Mouse (Mus musculus): ENCODE results near the gene Gm266. TPM values are rescaled to one million over a fixed set of nuclear protein-coding genes. Genes with fewer than 3 reads are reported as not detected.
A peak's percentile ranks its signal among the peaks of the same experiment; 100 is the strongest.

Gm266 gene
- polyA plus RNA-seq, 1 experiment from 2014 or later, result 5.6 TPM

GRCm38 (mm10) chr12:111441523-111441922 is 44.1 kb downstream of the Gm266 start:
- Histone ChIP-seq H3K4me2 (peak overlapping the region; percentile 69; the same call in 1 of the 2 replicates), H3K27ac (ENCODE audit: low read depth, low read length) (peak overlapping the region; percentile 60; the same call in 1 of the 2 replicates), H3K4me1 (replicated peaks; ENCODE audit: control insufficient read depth, insufficient read depth, low read length) (peaks cover 70% of the 10 kb centered on the region), H3K9ac (ENCODE audit: low read depth, low read length) (no peak overlapping the region), H3K4me3 (ENCODE audit: low read depth, low read length) (no peak overlapping the region; the same call in 1 of the 2 replicates), H3K27me3 (replicated peaks; ENCODE audit: control insufficient read depth, insufficient read depth, low read length) (peaks cover 38% of the 10 kb centered on the region), H3K36me3 (ENCODE audit: control insufficient read depth, insufficient read depth, low read length) (peaks cover 13% of the 10 kb centered on the region), H3K9me3 (ENCODE audit: control insufficient read depth, low read length) (no peaks in the 10 kb centered on the region)
- no peak for DNase-seq (ENCODE audit: low spot score)
- WGBS, result 63% methylated on average over 3 of the region's 3 CpGs
- no peak for ATAC-seq (replicated peaks; ENCODE audit: low FRiP score)

- Histone ChIP-seq H3K27ac (ENCODE audit: low read depth, low read length) (peak overlapping the region; percentile 60), H3K9ac (ENCODE audit: low read depth, low read length) (no peak overlapping the region), H3K9me3 (ENCODE audit: control insufficient read depth, low read length) (no peaks in the 10 kb centered on the region), H3K36me3 (ENCODE audit: control insufficient read depth, insufficient read depth, low read length) (peaks cover 6% of the 10 kb centered on the region), H3K4me3 (ENCODE audit: low read depth, low read length) (no peak overlapping the region), H3K4me2 (no peak overlapping the region; the same call in 1 of the 2 replicates), H3K27me3 (replicated peaks; ENCODE audit: control insufficient read depth, insufficient read depth, low read length) (peaks cover 32% of the 10 kb centered on the region), H3K4me1 (replicated peaks; ENCODE audit: control insufficient read depth, insufficient read depth, low read length) (peaks cover 70% of the 10 kb centered on the region)
- ATAC-seq (replicated peaks; ENCODE audit: low FRiP score) (no peak), DNase-seq (ENCODE audit: low spot score) (no peak)
- WGBS, result 75% methylated on average over 9 of the region's 9 CpGs
Measured at GRCm38 (mm10) chr12:111440701-111441373, 44.8 kb downstream of the Gm266 start.

GRCm38 (mm10) chr12:111438850-111439249 is 46.8 kb downstream of the Gm266 start:
- Histone ChIP-seq H3K4me3 (ENCODE audit: low read depth, low read length) (no peak overlapping the region), H3K27ac (ENCODE audit: low read depth, low read length) (no peak overlapping the region), H3K36me3 (ENCODE audit: control insufficient read depth, insufficient read depth, low read length) (no peaks in the 10 kb centered on the region), H3K27me3 (replicated peaks; ENCODE audit: control insufficient read depth, insufficient read depth, low read length) (peaks cover 12% of the 10 kb centered on the region), H3K4me2 (no peak overlapping the region), H3K4me1 (replicated peaks; ENCODE audit: control insufficient read depth, insufficient read depth, low read length) (peaks cover 69% of the 10 kb centered on the region), H3K9me3 (ENCODE audit: control insufficient read depth, low read length) (no peaks in the 10 kb centered on the region), H3K9ac (ENCODE audit: low read depth, low read length) (no peak overlapping the region)
- no peak for DNase-seq (ENCODE audit: low spot score)
- no peak for ATAC-seq (replicated peaks; ENCODE audit: low FRiP score)
- 82% methylated on average over 6 of the region's 6 CpGs for WGBS

GRCm38 (mm10) chr12:111437222-111437900 is 48.3 kb downstream of the Gm266 start:
- no peak overlapping the region for H3K9ac ChIP-seq (ENCODE audit: low read depth, low read length)
- 36% methylated on average over 5 of the region's 5 CpGs for WGBS
- peaks cover 5% of the 10 kb centered on the region; the same call in 1 of the 2 replicates for H3K27me3 ChIP-seq (replicated peaks; ENCODE audit: control insufficient read depth, insufficient read depth, low read length)
- no peak overlapping the region; the same call in 1 of the 2 replicates for H3K27ac ChIP-seq (ENCODE audit: low read depth, low read length)
- no peaks in the 10 kb centered on the region for H3K9me3 ChIP-seq (ENCODE audit: control insufficient read depth, low read length)
- peaks cover 78% of the 10 kb centered on the region for H3K4me1 ChIP-seq (replicated peaks; ENCODE audit: control insufficient read depth, insufficient read depth, low read length)
- no peak overlapping the region for H3K4me2 ChIP-seq
- no peaks in the 10 kb centered on the region for H3K36me3 ChIP-seq (ENCODE audit: control insufficient read depth, insufficient read depth, low read length)
- H3K4me3 ChIP-seq (ENCODE audit: low read depth, low read length), result no peak overlapping the region
- DNase-seq (ENCODE audit: low spot score) (no peak), ATAC-seq (replicated peaks; ENCODE audit: low FRiP score) (no peak)

GRCm38 (mm10) chr12:111436640-111437039 is 49.0 kb downstream of the Gm266 start:
- Histone ChIP-seq H3K27me3 (replicated peaks; ENCODE audit: control insufficient read depth, insufficient read depth, low read length) (no peaks in the 10 kb centered on the region), H3K36me3 (ENCODE audit: control insufficient read depth, insufficient read depth, low read length) (no peaks in the 10 kb centered on the region), H3K27ac (ENCODE audit: low read depth, low read length) (peak overlapping the region; percentile 67), H3K4me3 (ENCODE audit: low read depth, low read length) (no peak overlapping the region), H3K9me3 (ENCODE audit: control insufficient read depth, low read length) (no peaks in the 10 kb centered on the region), H3K9ac (ENCODE audit: low read depth, low read length) (peak overlapping the region; percentile 3; the same call in 1 of the 2 replicates), H3K4me1 (replicated peaks; ENCODE audit: control insufficient read depth, insufficient read depth, low read length) (peaks cover 78% of the 10 kb centered on the region), H3K4me2 (no peak overlapping the region)
- 68% methylated on average over 8 of the region's 8 CpGs for WGBS
- DNase-seq (ENCODE audit: low spot score) (no peak), ATAC-seq (replicated peaks; ENCODE audit: low FRiP score) (no peak)

- Histone ChIP-seq H3K4me1 (replicated peaks; ENCODE audit: control insufficient read depth, insufficient read depth, low read length) (peaks cover 79% of the 10 kb centered on the region), H3K27ac (ENCODE audit: low read depth, low read length) (peak overlapping the region; percentile 67), H3K4me3 (ENCODE audit: low read depth, low read length) (no peak overlapping the region), H3K9me3 (ENCODE audit: control insufficient read depth, low read length) (no peaks in the 10 kb centered on the region), H3K9ac (ENCODE audit: low read depth, low read length) (no peak overlapping the region), H3K36me3 (ENCODE audit: control insufficient read depth, insufficient read depth, low read length) (no peaks in the 10 kb centered on the region), H3K4me2 (no peak overlapping the region), H3K27me3 (replicated peaks; ENCODE audit: control insufficient read depth, insufficient read depth, low read length) (no peaks in the 10 kb centered on the region)
- DNase-seq (ENCODE audit: low spot score) (no peak), ATAC-seq (replicated peaks; ENCODE audit: low FRiP score) (no peak)
- WGBS, result 83% methylated on average over 3 of the region's 3 CpGs
Measured at GRCm38 (mm10) chr12:111436170-111436569, 49.5 kb downstream of the Gm266 start.

- no peaks in the 10 kb centered on the region for H3K36me3 ChIP-seq (ENCODE audit: control insufficient read depth, insufficient read depth, low read length)
- peak overlapping the region; percentile 44 for H3K9ac ChIP-seq (ENCODE audit: low read depth, low read length)
- ATAC-seq (replicated peaks; ENCODE audit: low FRiP score) (peak; percentile 92), DNase-seq (ENCODE audit: low spot score) (peak; percentile 73)
- peak overlapping the region; percentile 46 for H3K4me2 ChIP-seq
- no peaks in the 10 kb centered on the region for H3K9me3 ChIP-seq (ENCODE audit: control insufficient read depth, low read length)
- H3K27me3 ChIP-seq (replicated peaks; ENCODE audit: control insufficient read depth, insufficient read depth, low read length), result peaks cover 10% of the 10 kb centered on the region
- WGBS, result 13% methylated on average over 8 of the region's 8 CpGs
- H3K4me3 ChIP-seq (ENCODE audit: low read depth, low read length), result peak overlapping the region; percentile 5; the same call in 1 of the 2 replicates
- H3K4me1 ChIP-seq (replicated peaks; ENCODE audit: control insufficient read depth, insufficient read depth, low read length), result peaks cover 93% of the 10 kb centered on the region
- H3K27ac ChIP-seq (ENCODE audit: low read depth, low read length), result peak overlapping the region; percentile 71
Measured at GRCm38 (mm10) chr12:111434745-111435327, 50.8 kb downstream of the Gm266 start.

Data from liver, embryonic 11.5 days (tissue).